ENCODE assay signal across 16 mouse cellular contexts in the genomic region with DNA sequence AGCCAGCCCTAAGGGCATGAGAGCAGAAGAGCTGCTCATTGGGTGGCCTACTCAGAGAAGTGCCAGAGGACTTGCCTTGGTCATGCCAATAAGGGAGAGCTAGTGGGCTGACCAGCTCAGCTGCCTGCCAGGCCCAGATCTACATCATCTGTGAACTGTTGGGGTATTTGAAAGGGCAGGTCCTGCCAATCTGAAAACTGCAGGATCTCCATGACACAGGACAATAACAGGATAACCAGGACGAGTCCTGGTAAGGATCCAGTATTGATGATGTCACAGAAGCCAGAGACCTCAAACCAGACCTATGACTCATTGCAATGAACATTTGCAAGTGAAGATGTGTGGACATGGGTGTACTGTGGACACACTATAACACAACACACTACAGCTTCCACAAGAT.
"Had no signal": no experiment of that assay in that cellular context is flagged by ENCODE, and none has a peak within 500 bp of the region (broad histone marks: within the 10 kb centered on the region; RNA-seq: fewer than 3 reads in every experiment).

No protein-coding gene starts in this region.

- H3K27ac ChIP-seq: left cerebral cortex, adult 2 months; limb, embryonic 10.5 days; liver, embryonic 15.5 days; macrophage; midbrain, embryonic 12.5 days; neural tube, embryonic 15.5 days had no signal

- H3K4me1 ChIP-seq: limb, embryonic 10.5 days; liver, embryonic 15.5 days; midbrain, embryonic 12.5 days; neural tube, embryonic 15.5 days had no signal

- H3K9ac ChIP-seq: liver, embryonic 15.5 days; midbrain, embryonic 12.5 days; neural tube, embryonic 15.5 days had no signal

- DNase-seq: kidney, adult 18-20 months; kidney, postnatal 14 days; lung, adult 2 months; lung, postnatal 10 days; right cerebral cortex, adult 18-20 months; right cerebral cortex, postnatal 25 days; thymus, postnatal 4 days had no signal

- H3K9me3 ChIP-seq: limb, embryonic 10.5 days; liver, embryonic 15.5 days; midbrain, embryonic 12.5 days had no signal

- ATAC-seq: midbrain, embryonic 16.5 days had no signal

- H3K27me3 ChIP-seq: liver, embryonic 15.5 days; megakaryocyte, embryonic 14.5 days; midbrain, embryonic 12.5 days; neural tube, embryonic 15.5 days had no signal

- H3K4me3 ChIP-seq: left cerebral cortex, adult 2 months; limb, embryonic 10.5 days; liver, embryonic 15.5 days; megakaryocyte, embryonic 14.5 days; midbrain, embryonic 12.5 days; neural tube, embryonic 15.5 days had no signal

- H3K4me2 ChIP-seq: liver, embryonic 11.5 days; liver, embryonic 15.5 days; midbrain, embryonic 12.5 days; neural tube, embryonic 15.5 days had no signal
